Mouse (Mus musculus): ENCODE results near the gene Pten.
"Not testable (repeated sequence)": the region's sequence is repeated elsewhere in the genome, so short reads cannot be mapped to it uniquely, and the experiment has no call there.

The Pten gene

DNA sequence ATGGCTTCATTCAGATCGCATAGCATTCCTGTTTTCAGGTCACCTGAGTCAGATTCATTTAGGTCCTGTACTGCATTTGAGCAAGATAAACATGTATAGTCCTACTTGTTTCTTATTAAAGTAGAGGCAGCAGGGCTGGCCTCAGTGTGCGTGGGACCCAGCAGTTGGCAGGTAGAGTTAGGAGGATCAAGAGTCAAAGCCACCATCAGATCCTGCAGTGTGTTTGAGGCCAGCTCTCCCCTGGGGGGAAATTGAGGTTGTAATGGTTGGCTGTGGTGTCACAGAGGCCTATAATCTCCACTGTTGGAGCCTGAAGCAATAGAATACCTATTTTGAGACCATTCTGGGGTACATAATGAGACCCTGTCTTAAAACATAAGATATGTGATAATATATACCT lies 50.3 kb downstream of the Pten start:
- DNase-seq (ENCODE audit: low read depth, low spot score) = no peak

DNA sequence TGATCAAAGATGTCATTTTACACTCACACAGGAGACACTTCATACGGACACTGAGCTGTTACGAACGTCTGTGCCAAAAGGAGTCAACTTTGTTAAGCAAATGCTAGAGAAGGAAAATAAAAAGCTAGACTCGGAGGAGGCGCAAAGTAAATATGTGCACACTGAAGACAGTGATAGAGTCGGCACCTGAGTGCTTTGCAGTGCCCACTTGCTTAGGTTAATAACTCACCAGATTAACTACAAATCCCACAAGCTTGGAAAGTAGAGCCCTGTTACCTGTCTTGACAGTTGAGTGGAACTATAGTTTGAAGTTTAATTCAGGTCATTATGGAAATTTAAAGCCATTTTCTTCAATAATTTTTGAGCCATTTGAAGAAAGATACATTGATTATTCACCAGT lies 51.4 kb downstream of the Pten start:
- DNase-seq (ENCODE audit: low read depth, low spot score) = no peak

DNA sequence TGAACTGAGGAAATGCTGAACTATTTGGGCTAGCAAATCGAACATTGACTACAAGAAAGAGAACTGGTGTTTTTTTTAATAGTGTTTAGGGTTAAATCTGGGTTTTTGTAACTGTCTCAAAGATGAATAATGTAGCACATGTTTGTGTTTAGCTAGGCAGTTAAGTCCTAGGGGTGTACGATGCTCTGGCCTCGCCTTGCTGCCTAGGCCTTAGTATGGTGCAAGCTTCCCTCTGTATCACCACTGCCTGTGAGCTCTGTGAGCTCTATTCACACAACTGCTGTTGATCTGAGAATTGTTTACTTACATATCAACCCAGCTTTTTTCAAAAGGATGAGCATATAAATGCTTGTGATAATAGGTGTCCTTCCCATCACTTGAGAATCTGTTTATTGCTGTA lies 51.8 kb downstream of the Pten start:
- DNase-seq (ENCODE audit: low read depth, low spot score) = no peak

- DNase-seq (ENCODE audit: low read depth, low spot score) = no peak
Measured at GRCm38 (mm10) chr19:32818759-32819158, 61.5 kb downstream of the Pten start.

- not testable (repeated sequence) for DNase-seq (ENCODE audit: low read depth, low spot score)
Measured at GRCm38 (mm10) chr19:32822959-32823358, 65.7 kb downstream of the Pten start.

DNA sequence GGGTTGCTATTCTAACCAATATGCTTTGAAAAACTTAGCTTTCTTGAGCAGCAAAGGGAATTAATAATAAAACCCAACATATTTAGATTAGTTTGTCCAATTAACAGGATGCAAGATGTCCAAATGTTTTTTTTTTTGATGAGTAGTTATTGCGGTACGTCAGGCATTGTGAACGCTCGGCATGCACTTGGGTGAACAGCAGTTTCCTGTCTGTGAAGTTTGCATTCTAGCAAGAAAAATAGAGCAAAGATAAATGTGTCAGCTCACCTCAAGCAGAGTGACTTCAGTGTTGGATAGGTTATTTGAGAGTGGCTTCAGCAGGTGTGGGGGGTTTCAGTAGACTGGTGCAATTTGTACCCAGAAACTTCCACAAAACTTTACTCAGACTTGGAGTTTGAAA lies 69.3 kb downstream of the Pten start:
- peak; percentile 2 for DNase-seq (ENCODE audit: low read depth, low spot score)

DNA sequence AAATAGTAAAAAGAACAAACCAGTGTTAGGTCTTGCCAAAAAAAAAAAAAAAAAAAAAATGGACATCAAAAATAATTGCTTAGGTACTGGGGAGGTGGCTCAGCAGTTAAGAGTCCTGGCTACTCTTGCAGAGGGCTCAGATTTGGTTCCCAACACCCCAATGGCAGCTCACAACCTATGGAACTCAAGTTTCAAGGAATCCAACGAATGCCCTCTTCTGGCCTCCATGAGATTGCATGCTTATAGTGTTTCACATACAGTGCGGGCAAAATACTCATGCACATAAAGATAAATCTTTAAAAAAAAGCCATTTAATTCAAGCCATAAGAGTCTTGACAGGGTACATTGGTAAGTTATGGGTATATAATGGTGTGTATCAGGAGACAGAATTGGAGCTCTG lies 72.6 kb downstream of the Pten start:
- DNase-seq (ENCODE audit: low read depth, low spot score) = peak; percentile 3

GRCm38 (mm10) chr19:32831286-32831685 lies 74.0 kb downstream of the Pten start:
- no peak for DNase-seq (ENCODE audit: low read depth, low spot score)

GRCm38 (mm10) chr19:32840491-32840890 lies 83.2 kb downstream of the Pten start:
- no peak for DNase-seq (ENCODE audit: low read depth, low spot score)

- DNase-seq (ENCODE audit: low read depth, low spot score) = no peak
Measured at GRCm38 (mm10) chr19:32844486-32844885, 87.2 kb downstream of the Pten start.

GRCm38 (mm10) chr19:32848041-32848440 lies 90.7 kb downstream of the Pten start:
- no peak for DNase-seq (ENCODE audit: low read depth, low spot score)

GRCm38 (mm10) chr19:32852306-32852705 lies 95.0 kb downstream of the Pten start:
- no peak for DNase-seq (ENCODE audit: low read depth, low spot score)

DNA sequence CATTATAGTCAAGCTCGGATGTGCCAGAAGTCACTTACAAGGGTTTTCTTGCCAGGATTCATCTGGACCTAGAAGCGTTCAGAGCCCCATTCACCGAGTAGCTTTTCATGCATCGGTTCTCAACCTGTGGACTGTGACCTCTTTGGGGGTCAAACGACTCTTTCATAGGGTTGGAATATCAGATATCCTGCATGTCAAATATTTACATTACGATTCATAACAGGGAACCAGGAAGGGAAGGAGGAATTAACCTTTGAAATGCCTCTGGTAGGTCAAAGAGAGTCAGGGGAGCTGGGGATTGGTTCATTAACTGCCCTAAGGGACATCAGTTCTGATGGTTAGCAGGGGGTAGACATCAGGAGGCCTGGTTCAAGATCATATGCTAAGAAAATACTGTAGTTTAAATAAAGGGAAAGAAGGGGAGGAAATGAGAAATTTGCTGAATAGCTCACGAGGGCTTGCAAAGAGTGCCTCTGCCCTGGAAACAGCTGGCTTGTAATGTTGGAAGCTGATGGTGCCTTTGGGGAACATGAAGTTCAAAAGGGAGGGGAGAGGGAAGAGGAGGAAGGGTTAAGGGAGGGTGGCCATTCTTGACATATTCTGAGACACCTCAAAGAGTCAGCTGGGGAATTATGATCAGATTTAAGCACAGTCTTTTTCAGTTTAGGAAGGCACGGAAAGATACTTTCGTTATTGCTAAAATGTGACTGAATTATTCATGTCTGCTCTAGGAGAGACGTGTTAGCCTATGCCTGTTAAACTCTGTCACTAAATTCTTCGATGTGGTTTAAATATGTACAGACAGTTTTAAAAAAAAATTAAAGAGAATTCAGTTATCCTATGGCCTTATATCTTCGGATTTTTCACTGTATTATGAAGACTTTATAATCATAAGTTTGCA lies 104.6 kb downstream of the Pten start:
- no peak for DNase-seq (ENCODE audit: low read depth, low spot score)

GRCm38 (mm10) chr19:32866765-32867164 lies 109.5 kb downstream of the Pten start:
- no peak for DNase-seq (ENCODE audit: low read depth, low spot score)

DNA sequence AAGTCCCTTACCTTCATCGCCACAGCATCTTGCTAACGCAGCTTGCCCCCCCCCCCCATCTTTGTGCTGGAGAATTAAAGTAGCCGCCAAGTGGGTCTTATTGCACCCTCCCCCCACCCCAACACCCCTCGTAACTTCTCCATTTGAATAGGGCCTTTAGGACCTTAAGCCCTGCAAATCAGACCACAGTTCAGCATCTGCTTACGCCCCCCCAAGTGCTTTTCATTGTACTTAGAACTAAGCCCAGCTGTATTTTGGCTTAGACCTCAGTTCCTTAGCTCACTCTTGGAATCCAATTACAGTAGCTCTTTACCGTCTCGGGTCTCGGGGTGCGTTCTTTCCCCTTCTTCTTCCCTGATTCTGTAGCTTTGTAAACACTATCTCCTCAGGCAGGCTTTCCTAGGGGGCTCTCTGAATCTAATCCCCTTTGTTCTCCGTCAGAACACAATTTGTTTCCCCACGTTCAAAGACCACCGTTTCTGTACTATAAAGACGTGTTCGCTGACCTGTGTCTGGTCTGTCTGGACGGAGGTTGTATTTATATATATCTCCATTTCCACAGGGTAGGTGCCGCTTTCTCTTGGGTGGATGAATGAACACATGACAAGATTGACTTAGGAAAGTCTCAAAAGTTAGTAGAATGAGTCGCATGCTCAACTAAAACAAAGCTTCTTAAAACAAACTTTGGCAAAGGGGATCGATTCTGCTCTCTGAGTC lies 110.0 kb downstream of the Pten start:
- no peak for DNase-seq (ENCODE audit: low read depth, low spot score)

GRCm38 (mm10) chr19:32868560-32868959 lies 111.3 kb downstream of the Pten start:
- no peak for DNase-seq (ENCODE audit: low read depth, low spot score)

- DNase-seq (ENCODE audit: low read depth, low spot score) = peak; percentile 25
Measured at GRCm38 (mm10) chr19:32869053-32869680, 111.9 kb downstream of the Pten start.

GRCm38 (mm10) chr19:32873904-32874637 lies 116.8 kb downstream of the Pten start:
- DNase-seq (ENCODE audit: low read depth, low spot score) = no peak
